Mouse (Mus musculus) kidney, postnatal 0 days (tissue): ENCODE data around the gene Mpnd. TPM values are rescaled to one million over a fixed set of nuclear protein-coding genes. Genes with fewer than 3 reads are reported as not detected.

Source experiments
- ATAC-seq: fragments of 200-750 bp; cut with Nextera tagmentation; replicated peaks from 2 replicates; pipeline ENCODE4 v1.8.0; 2017; ENCODE audit warnings: low read depth, moderate number of reproducible peaks, moderate TSS enrichment, moderate library complexity; ENCODE audit not compliant: low FRiP score
- DNase-seq: peaks from one replicate; pipeline ENCODE4 v3.0.0-alpha.2; 2016; ENCODE audit warnings: low spot score
- H3K27ac ChIP-seq: fragments of 300-500 bp; sonication (generic); 2 replicates; pipeline ENCODE4 v1.5.1; 2014; ENCODE audit warnings: mild to moderate bottlenecking
- H3K27me3 ChIP-seq: fragments of 300-500 bp; sonication (generic); 2 replicates; pipeline ENCODE4 v1.6.1; 2014; ENCODE audit warnings: low read length, mixed read lengths; ENCODE audit not compliant: insufficient read depth
- H3K36me3 ChIP-seq: fragments of 300-500 bp; sonication (generic); 2 replicates; pipeline ENCODE4 v1.6.1; 2014; ENCODE audit warnings: low read length, mixed read lengths; ENCODE audit not compliant: insufficient read depth
- H3K4me1 ChIP-seq: fragments of 300-500 bp; sonication (generic); replicated peaks from 2 replicates; pipeline ENCODE4 v1.6.1; 2014; ENCODE audit warnings: antibody characterized with exemption, low read length, mixed read lengths; ENCODE audit not compliant: insufficient read depth
- H3K4me2 ChIP-seq: fragments of 300-500 bp; sonication (generic); 2 replicates; pipeline ENCODE4 v1.6.1; 2014; ENCODE audit warnings: mild to moderate bottlenecking, low read length, moderate library complexity, mixed read lengths
- H3K4me3 ChIP-seq: fragments of 300-500 bp; sonication (generic); replicated peaks from 2 replicates; pipeline ENCODE4 v1.5.1; 2014; ENCODE audit warnings: low read depth, low read length
- H3K9ac ChIP-seq: fragments of 300-500 bp; sonication (generic); 2 replicates; pipeline ENCODE4 v1.6.1; 2014; ENCODE audit warnings: low read depth, low read length
- H3K9me3 ChIP-seq: fragments of 300-500 bp; sonication (generic); replicated peaks from 2 replicates; pipeline ENCODE4 v1.6.1; 2016; ENCODE audit warnings: low read length, inconsistent platforms, mixed read lengths
- CTCF ChIP-seq: IDR thresholded peaks from 2 replicates; pipeline ENCODE4 v1.5.1; 2016; ENCODE audit warnings: antibody characterized with exemption, low read depth, mild to moderate bottlenecking, moderate library complexity
- WGBS: fragments of 180-500 bp; shearing (Covaris S2); extraction: QIAGEN DNeasy Blood & Tissue Kit; methylation state at CpG from one replicate; pipeline ENCODE4 v1.1.7; 2014; 5-methylcytosine and 5-hydroxymethylcytosine counted together
- polyA plus RNA-seq: library from polyadenylated mRNA; unstranded; fragments of >200 nt; fragmentation: Nextera tagmentation; extraction: Ambion mirVana; gene quantifications from 2 replicates; pipeline ENCODE4 v1.2.1, GENCODE M21; 2015

Gene Mpnd
- polyA plus RNA-seq, 1 experiment from 2014 or later: 83.9 TPM

DNA sequence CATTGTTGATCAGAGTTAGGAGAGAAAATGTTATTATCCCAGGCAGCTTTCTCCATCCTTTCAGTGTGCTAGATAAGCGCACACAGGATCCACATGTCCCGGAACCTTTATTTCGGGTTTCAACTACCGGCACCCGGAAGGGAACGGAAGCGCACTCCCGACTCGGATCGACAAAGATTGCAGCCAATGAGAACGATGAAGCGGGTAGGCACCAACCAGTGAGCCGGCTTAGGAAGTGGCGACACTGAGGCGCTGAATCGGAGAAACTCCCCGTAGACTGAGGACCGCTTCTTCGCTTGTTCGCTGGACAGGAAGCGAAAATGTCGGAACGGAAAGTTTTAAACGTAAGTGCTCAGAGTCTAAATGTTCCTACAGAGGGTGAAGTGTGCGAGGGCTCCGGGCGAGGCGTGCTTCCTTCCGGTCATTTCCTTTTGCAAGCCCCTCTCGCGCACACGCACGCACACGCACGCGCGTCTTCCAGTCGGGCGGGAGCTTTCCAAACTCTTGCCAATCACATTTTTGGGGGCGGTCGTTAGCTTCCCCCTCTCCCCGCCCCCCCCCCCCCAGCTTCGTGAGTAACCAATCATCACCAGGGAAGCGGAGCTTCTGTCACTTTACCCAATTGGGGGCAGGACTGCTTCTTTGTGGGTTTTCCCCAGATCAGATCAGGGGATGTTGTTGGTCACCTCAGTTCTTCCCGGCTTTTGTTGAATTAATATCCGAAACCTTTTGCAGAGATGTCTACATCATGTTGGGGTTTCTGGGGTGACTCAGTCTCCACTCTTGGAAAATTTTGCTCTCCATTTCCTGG, 46.4 kb upstream of the Mpnd start, which contains the start of gene Yju2:
Yju2 (plus strand) TSS at position 182 of the 811 bp plus-strand sequence.
- H3K27me3 ChIP-seq: no peaks in the 10 kb centered on the region
- peak within 1 kb of the TSS; percentile 58 for H3K4me2 ChIP-seq
- H3K9me3 ChIP-seq: no peaks in the 10 kb centered on the region
- under 1% methylated on average over 45 of the region's 46 CpGs for WGBS
- TF ChIP-seq CTCF: peak; percentile 13; the same call in 1 of the 2 replicates
- peak within 1 kb of the TSS; percentile 54 for H3K9ac ChIP-seq
- DNase-seq (peak; percentile 98), ATAC-seq (peak; percentile 94)
- peak within 1 kb of the TSS; percentile 96 for H3K27ac ChIP-seq
- peaks cover 10% of the 10 kb centered on the region for H3K4me1 ChIP-seq
- H3K36me3 ChIP-seq: 0 out of 2 replicates have a peak, but pooled peaks cover 2% of the 10 kb centered on the region
- H3K4me3 ChIP-seq: peak within 1 kb of the TSS; percentile 47

DNA sequence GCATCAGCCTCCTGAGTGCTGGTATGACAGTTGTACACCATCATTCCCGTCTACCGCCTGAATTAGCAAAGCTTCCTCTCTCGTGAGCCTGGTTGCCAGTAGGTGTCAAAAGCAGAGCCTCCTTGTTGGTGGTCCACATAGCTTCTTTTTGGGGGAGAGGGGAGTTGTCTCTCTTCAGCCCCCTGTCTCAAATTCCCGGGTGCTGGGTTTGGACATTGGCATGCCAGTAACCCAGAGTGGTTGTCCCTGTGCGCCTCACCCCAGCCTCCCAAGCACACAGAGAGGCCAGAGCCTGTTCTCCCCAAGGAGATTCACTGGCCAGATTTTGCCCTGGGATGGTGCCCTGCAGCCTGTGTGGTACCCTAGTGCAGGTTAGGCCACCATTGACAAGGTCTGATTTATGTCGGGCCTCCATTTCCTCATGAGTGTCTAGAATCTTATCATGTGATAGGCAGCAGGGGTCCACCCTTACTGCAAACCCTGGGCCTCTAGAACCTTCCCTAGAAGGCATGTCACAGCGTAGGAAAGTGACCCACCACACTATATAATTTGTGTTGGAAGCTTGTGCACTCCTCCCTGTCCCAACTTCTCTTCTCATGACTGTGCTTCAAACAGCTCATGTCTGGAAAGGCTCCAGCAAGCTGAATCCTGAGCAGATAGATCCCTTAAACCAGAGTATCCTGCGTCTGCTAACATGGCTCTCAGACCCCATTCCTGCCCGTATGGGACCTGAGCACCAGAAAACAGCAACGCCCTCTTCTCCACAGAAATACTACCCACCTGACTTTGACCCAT, 45.4 kb upstream of the Mpnd start:
- ATAC-seq: no peak
- Histone ChIP-seq H3K27me3 (no peaks in the 10 kb centered on the region), H3K4me2 (peak overlapping the region; percentile 58), H3K4me3 (peak overlapping the region; percentile 47), H3K9me3 (no peaks in the 10 kb centered on the region), H3K27ac (peak overlapping the region; percentile 19; the same call in 1 of the 2 replicates), H3K9ac (peak overlapping the region; percentile 49; the same call in 1 of the 2 replicates), H3K4me1 (peaks cover 10% of the 10 kb centered on the region), H3K36me3 (0 out of 2 replicates have a peak, but pooled peaks cover 6% of the 10 kb centered on the region)
- 75% methylated on average over 10 of the region's 10 CpGs for WGBS
- no peak for TF ChIP-seq CTCF
- no peak for DNase-seq

DNA sequence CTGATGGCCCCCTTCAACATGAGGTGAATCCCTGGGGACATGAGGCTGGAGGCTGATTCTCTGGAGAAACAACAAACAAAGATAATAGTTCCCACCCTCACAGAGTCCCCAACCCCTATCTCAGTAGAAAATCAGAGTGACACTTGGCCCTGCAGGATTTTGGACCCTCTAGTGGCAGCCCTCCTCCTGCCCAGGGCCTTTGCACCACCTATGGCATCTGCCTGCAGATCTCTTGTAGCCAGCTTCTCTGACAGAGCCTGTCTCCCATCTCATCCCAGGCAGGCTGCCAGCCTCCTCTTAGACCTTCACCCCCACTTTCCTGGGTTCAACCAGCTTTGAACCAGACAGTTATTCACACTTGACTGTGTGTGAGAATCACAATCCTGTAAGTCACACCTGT, 44.7 kb upstream of the Mpnd start:
- H3K4me1 ChIP-seq: peaks cover 10% of the 10 kb centered on the region
- no peak for TF ChIP-seq CTCF
- no peak for ATAC-seq

DNA sequence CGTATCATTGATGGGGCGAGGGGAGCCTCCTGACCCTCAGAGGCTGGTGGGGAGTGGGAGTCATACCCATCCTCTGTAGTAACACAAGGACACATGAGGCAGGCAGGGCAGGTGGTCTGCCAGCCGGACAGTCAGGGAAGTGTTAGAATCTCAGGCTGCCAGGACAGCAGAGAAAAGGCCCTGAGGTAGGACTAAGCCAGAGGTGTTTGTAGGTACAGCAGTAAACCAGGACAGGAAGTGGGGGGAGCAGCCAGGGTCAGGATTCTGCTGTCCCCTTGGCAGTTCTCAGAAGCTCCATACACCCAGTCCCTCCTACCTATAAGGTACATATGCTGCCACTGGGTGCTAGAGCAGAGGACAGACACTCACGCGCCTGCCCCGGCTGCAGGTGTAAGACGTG, 43.9 kb upstream of the Mpnd start:
- DNase-seq: no peak
- WGBS: 95% methylated on average over 7 of the region's 7 CpGs
- H3K4me3 ChIP-seq: no peak overlapping the region
- 0 out of 2 replicates have a peak, but pooled peaks cover 11% of the 10 kb centered on the region for H3K36me3 ChIP-seq
- no peak for TF ChIP-seq CTCF
- no peaks in the 10 kb centered on the region for H3K27me3 ChIP-seq
- H3K4me1 ChIP-seq: peaks cover 10% of the 10 kb centered on the region
- H3K9me3 ChIP-seq: no peaks in the 10 kb centered on the region
- no peak overlapping the region for H3K9ac ChIP-seq
- ATAC-seq: no peak
- H3K4me2 ChIP-seq: no peak overlapping the region
- H3K27ac ChIP-seq: no peak overlapping the region

More for the DNA sequence above, 44.7 kb upstream of the Mpnd start:
- no peak overlapping the region for H3K4me3 ChIP-seq
- H3K9me3 ChIP-seq: no peaks in the 10 kb centered on the region
- no peak overlapping the region for H3K9ac ChIP-seq
- DNase-seq: no peak
- H3K4me2 ChIP-seq: no peak overlapping the region
- H3K27me3 ChIP-seq: no peaks in the 10 kb centered on the region
- H3K36me3 ChIP-seq: 0 out of 2 replicates have a peak, but pooled peaks cover 7% of the 10 kb centered on the region
- H3K27ac ChIP-seq: no peak overlapping the region

DNA sequence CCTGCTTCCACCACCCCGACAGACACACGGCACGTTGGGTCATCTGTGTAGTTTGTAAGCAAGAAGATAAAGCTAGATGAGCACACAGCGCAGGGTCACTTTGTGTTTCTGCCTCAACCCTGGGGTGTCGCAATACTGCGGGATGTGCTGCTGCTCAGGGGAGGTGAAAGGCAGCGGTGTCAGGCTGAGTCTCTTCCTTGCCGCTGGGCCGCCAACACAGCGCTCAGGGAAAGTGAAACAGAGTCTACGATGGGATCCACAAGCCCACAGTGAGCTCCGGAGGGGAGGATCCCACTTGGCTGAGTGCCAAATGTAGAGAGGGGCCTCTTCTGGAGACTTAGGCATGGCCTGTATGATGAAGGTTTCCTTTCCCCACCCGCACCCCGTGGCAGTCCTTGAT, 42.3 kb upstream of the Mpnd start:
- H3K9me3 ChIP-seq: no peaks in the 10 kb centered on the region
- 76% methylated on average over 14 of the region's 14 CpGs for WGBS
- no peak overlapping the region for H3K9ac ChIP-seq
- H3K27ac ChIP-seq: no peak overlapping the region
- H3K27me3 ChIP-seq: no peaks in the 10 kb centered on the region
- no peak overlapping the region for H3K4me3 ChIP-seq
- H3K4me1 ChIP-seq: peaks cover 10% of the 10 kb centered on the region
- no peak for TF ChIP-seq CTCF
- DNase-seq (no peak), ATAC-seq (no peak)
- no peak overlapping the region for H3K4me2 ChIP-seq
- H3K36me3 ChIP-seq: peaks cover 22% of the 10 kb centered on the region; the same call in 1 of the 2 replicates

DNA sequence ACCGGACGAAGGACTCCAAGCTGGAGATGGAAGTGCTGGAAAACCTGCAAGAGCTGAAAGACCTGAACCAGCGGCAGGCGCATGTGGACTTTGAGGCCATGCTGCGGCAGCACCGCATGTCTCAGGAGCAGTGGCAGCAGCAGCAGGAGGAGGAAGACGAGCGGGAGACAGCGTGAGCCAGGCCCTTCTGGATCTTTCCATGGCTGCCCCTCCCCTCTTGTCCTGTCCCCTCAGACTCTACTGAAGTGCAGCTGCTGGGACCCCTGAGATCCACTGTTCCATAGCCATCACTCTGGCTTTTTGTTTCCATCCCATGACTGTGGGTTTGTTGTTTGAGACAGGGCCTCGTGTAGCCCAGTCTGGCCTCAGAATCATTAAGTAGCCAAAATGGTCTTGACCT, 41.0 kb upstream of the Mpnd start:
- ATAC-seq: no peak
- no peak for TF ChIP-seq CTCF
- H3K36me3 ChIP-seq: peaks cover 22% of the 10 kb centered on the region; the same call in 1 of the 2 replicates
- 89% methylated on average over 10 of the region's 10 CpGs for WGBS
- peaks cover 7% of the 10 kb centered on the region; the same call in 1 of the 2 replicates for H3K4me1 ChIP-seq
- H3K4me3 ChIP-seq: no peak overlapping the region
- no peak overlapping the region for H3K4me2 ChIP-seq
- DNase-seq: no peak
- H3K9me3 ChIP-seq: no peaks in the 10 kb centered on the region
- no peaks in the 10 kb centered on the region for H3K27me3 ChIP-seq
- H3K9ac ChIP-seq: no peak overlapping the region
- 0 out of 2 replicates have a peak overlapping the region, but pooled peaks have one; percentile 25 for H3K27ac ChIP-seq
